Mouse (Mus musculus): Measurements from ENCODE around the gene 1700014D04Rik. TPM values are rescaled to one million over a fixed set of nuclear protein-coding genes. Genes with fewer than 3 reads are reported as not detected.
"Not testable (repeated sequence)": the region's sequence is repeated elsewhere in the genome, so short reads cannot be mapped to it uniquely, and the experiment has no call there.

The 1700014D04Rik gene
- not detected in 2 replicates for polyA plus RNA-seq (2014; fragmentation: Nextera tagmentation; extraction: Ambion mirVana)

- Histone ChIP-seq H3K9me3 (ENCODE audit: control insufficient read depth, low read length) (no peaks in the 10 kb centered on the region), H3K4me1 (replicated peaks; ENCODE audit: control insufficient read depth, insufficient read depth, low read length) (no peaks in the 10 kb centered on the region; the same call in 1 of the 2 replicates), H3K4me2 (no peak within 1 kb of the TSS), H3K27me3 (replicated peaks; ENCODE audit: control insufficient read depth, insufficient read depth, low read length) (no peaks in the 10 kb centered on the region), H3K27ac (ENCODE audit: low read depth, low read length) (no peak within 1 kb of the TSS), H3K36me3 (ENCODE audit: control insufficient read depth, insufficient read depth, low read length) (no peaks in the 10 kb centered on the region), H3K4me3 (ENCODE audit: low read depth, low read length) (no peak within 1 kb of the TSS), H3K9ac (ENCODE audit: low read depth, low read length) (no peak within 1 kb of the TSS)
- DNase-seq (ENCODE audit: low spot score) (no peak), ATAC-seq (replicated peaks; ENCODE audit: low FRiP score) (no peak)
- WGBS: 88% methylated on average over 9 of the region's 9 CpGs
Measured at GRCm38 (mm10) chr13:59746711-59747110, at the start of gene 1700014D04Rik. 1700014D04Rik (minus strand) TSS chr13:59746752.

GRCm38 (mm10) chr13:59795807-59796465, 49.4 kb upstream of the 1700014D04Rik start:
- H3K36me3 ChIP-seq (ENCODE audit: control insufficient read depth, insufficient read depth, low read length): peaks cover 81% of the 10 kb centered on the region
- WGBS: 66% methylated on average over 6 of the region's 6 CpGs
- H3K27me3 ChIP-seq (replicated peaks; ENCODE audit: control insufficient read depth, insufficient read depth, low read length): no peaks in the 10 kb centered on the region
- H3K4me1 ChIP-seq (replicated peaks; ENCODE audit: control insufficient read depth, insufficient read depth, low read length): peaks cover 22% of the 10 kb centered on the region
- DNase-seq (ENCODE audit: low spot score): peak; percentile 34
- peak; percentile 96 for ATAC-seq (replicated peaks; ENCODE audit: low FRiP score)
- H3K9me3 ChIP-seq (ENCODE audit: control insufficient read depth, low read length): no peaks in the 10 kb centered on the region
- H3K4me2 ChIP-seq: peak overlapping the region; percentile 35
- H3K4me3 ChIP-seq (ENCODE audit: low read depth, low read length): no peak overlapping the region
- H3K9ac ChIP-seq (ENCODE audit: low read depth, low read length): peak overlapping the region; percentile 65
- H3K27ac ChIP-seq (ENCODE audit: low read depth, low read length): peak overlapping the region; percentile 99

GRCm38 (mm10) chr13:59794786-59795185, 48.2 kb upstream of the 1700014D04Rik start:
- 84% methylated on average over 1 of the region's 1 CpGs for WGBS
- H3K27me3 ChIP-seq (replicated peaks; ENCODE audit: control insufficient read depth, insufficient read depth, low read length): no peaks in the 10 kb centered on the region
- DNase-seq (ENCODE audit: low spot score) (no peak), ATAC-seq (replicated peaks; ENCODE audit: low FRiP score) (no peak)
- no peak overlapping the region for H3K4me2 ChIP-seq
- H3K27ac ChIP-seq (ENCODE audit: low read depth, low read length): peak overlapping the region; percentile 99
- peaks cover 79% of the 10 kb centered on the region for H3K36me3 ChIP-seq (ENCODE audit: control insufficient read depth, insufficient read depth, low read length)
- 0 out of 2 replicates have a peak overlapping the region, but pooled peaks have one; percentile 27 for H3K9ac ChIP-seq (ENCODE audit: low read depth, low read length)
- peaks cover 22% of the 10 kb centered on the region for H3K4me1 ChIP-seq (replicated peaks; ENCODE audit: control insufficient read depth, insufficient read depth, low read length)
- H3K4me3 ChIP-seq (ENCODE audit: low read depth, low read length): no peak overlapping the region
- H3K9me3 ChIP-seq (ENCODE audit: control insufficient read depth, low read length): no peaks in the 10 kb centered on the region

DNA sequence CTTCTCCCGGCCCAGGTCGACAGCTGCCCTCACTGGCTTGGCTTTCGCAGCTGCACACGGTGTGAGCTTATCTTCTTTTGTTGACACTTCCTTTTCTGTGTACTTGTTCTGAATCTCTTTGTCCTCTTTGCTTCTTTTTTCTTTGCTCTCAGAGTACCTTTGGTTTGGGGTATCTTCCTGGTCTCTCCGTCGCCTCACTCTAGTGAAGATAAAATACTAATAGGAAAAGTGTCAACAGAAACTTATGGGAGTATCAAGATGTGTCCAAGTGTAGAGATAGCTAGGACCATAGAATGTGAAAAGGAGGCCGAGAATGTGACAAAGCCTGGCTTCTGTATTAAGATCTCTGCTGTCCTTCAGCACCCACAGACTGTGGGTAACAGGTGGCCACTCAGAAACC, 35.6 kb upstream of the 1700014D04Rik start, which contains the start of gene Gm49354:
Gm49354 (minus strand) TSS at position 101 of the 400 bp plus-strand sequence.
- H3K36me3 ChIP-seq (ENCODE audit: control insufficient read depth, insufficient read depth, low read length): peaks cover 78% of the 10 kb centered on the region
- H3K4me2 ChIP-seq: no peak within 1 kb of the TSS
- WGBS: 73% methylated on average over 7 of the region's 7 CpGs
- ATAC-seq (replicated peaks; ENCODE audit: low FRiP score) (no peak), DNase-seq (ENCODE audit: low spot score) (no peak)
- H3K4me3 ChIP-seq (ENCODE audit: low read depth, low read length): no peak within 1 kb of the TSS
- H3K9me3 ChIP-seq (ENCODE audit: control insufficient read depth, low read length): no peaks in the 10 kb centered on the region
- no peaks in the 10 kb centered on the region for H3K27me3 ChIP-seq (replicated peaks; ENCODE audit: control insufficient read depth, insufficient read depth, low read length)
- H3K9ac ChIP-seq (ENCODE audit: low read depth, low read length): no peak within 1 kb of the TSS
- H3K27ac ChIP-seq (ENCODE audit: low read depth, low read length): no peak within 1 kb of the TSS
- H3K4me1 ChIP-seq (replicated peaks; ENCODE audit: control insufficient read depth, insufficient read depth, low read length): no peaks in the 10 kb centered on the region

- not testable (repeated sequence) for H3K9me3 ChIP-seq (ENCODE audit: control insufficient read depth, low read length); ATAC-seq (replicated peaks; ENCODE audit: low FRiP score); H3K27ac ChIP-seq (ENCODE audit: low read depth, low read length); H3K9ac ChIP-seq (ENCODE audit: low read depth, low read length); DNase-seq (ENCODE audit: low spot score); H3K4me1 ChIP-seq (replicated peaks; ENCODE audit: control insufficient read depth, insufficient read depth, low read length); H3K4me2 ChIP-seq; H3K4me3 ChIP-seq (ENCODE audit: low read depth, low read length); H3K27me3 ChIP-seq (replicated peaks; ENCODE audit: control insufficient read depth, insufficient read depth, low read length)
- H3K36me3 ChIP-seq (ENCODE audit: control insufficient read depth, insufficient read depth, low read length): peaks cover 70% of the 10 kb centered on the region
- 97% methylated on average over 1 of the region's 1 CpGs for WGBS
Measured at GRCm38 (mm10) chr13:59779744-59780264, 33.3 kb upstream of the 1700014D04Rik start.

GRCm38 (mm10) chr13:59779213-59779612, 32.7 kb upstream of the 1700014D04Rik start:
- H3K9me3 ChIP-seq (ENCODE audit: control insufficient read depth, low read length): no peaks in the 10 kb centered on the region
- H3K36me3 ChIP-seq (ENCODE audit: control insufficient read depth, insufficient read depth, low read length): peaks cover 67% of the 10 kb centered on the region
- H3K4me1 ChIP-seq (replicated peaks; ENCODE audit: control insufficient read depth, insufficient read depth, low read length): no peaks in the 10 kb centered on the region
- peak; percentile 37; the same call in 1 of the 2 replicates for ATAC-seq (replicated peaks; ENCODE audit: low FRiP score)
- no peak overlapping the region for H3K27ac ChIP-seq (ENCODE audit: low read depth, low read length)
- no peak for DNase-seq (ENCODE audit: low spot score)
- no peaks in the 10 kb centered on the region for H3K27me3 ChIP-seq (replicated peaks; ENCODE audit: control insufficient read depth, insufficient read depth, low read length)
- no peak overlapping the region for H3K4me3 ChIP-seq (ENCODE audit: low read depth, low read length)
- no peak overlapping the region for H3K9ac ChIP-seq (ENCODE audit: low read depth, low read length)
- no peak overlapping the region for H3K4me2 ChIP-seq
- WGBS: 85% methylated on average over 4 of the region's 4 CpGs

DNA sequence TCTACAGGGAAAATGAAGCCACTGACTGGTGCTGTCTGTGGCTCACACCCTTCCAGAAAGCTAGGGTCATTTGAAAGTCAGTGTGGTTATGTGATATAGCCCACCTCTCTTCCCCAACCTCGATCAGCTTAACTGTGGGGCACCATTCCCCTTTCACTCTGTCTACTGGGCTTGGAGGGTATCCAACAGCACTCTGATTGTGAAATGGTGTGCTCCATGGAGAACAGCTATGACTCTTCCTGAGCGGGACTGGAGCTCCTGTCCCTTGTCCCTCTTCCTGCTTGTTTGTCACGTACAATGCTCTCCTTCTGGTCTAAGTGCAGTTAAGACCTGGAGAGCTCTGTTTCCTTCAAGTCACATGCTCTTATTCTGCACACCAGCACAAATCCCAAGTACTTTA, 28.6 kb upstream of the 1700014D04Rik start:
- Histone ChIP-seq H3K36me3 (ENCODE audit: control insufficient read depth, insufficient read depth, low read length) (peaks cover 39% of the 10 kb centered on the region), H3K4me3 (ENCODE audit: low read depth, low read length) (no peak overlapping the region), H3K27ac (ENCODE audit: low read depth, low read length) (no peak overlapping the region), H3K4me1 (replicated peaks; ENCODE audit: control insufficient read depth, insufficient read depth, low read length) (peaks cover 16% of the 10 kb centered on the region), H3K9ac (ENCODE audit: low read depth, low read length) (no peak overlapping the region), H3K27me3 (replicated peaks; ENCODE audit: control insufficient read depth, insufficient read depth, low read length) (no peaks in the 10 kb centered on the region), H3K9me3 (ENCODE audit: control insufficient read depth, low read length) (no peaks in the 10 kb centered on the region), H3K4me2 (no peak overlapping the region)
- DNase-seq (ENCODE audit: low spot score) (no peak), ATAC-seq (replicated peaks; ENCODE audit: low FRiP score) (no peak)
- 88% methylated on average over 3 of the region's 3 CpGs for WGBS

DNA sequence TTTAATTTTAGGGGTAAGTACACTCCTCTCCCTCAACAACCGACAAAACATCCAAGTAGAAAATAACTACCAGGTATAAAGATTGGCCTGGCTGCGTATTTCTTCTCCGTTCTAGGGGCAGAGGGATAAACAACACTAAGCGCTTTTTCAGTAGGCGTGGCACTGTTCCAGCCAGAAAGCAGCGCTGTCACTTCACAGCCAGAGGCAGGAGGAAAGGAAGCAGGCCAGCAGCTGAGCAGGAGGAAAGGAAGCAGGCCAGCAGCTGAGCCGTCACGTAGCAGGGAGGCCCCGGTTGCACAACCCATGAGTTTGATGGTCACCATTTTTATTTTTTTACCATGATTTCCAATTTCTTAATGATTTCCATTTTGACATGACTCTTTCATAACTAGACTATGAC, 24.7 kb upstream of the 1700014D04Rik start:
- H3K9ac ChIP-seq (ENCODE audit: low read depth, low read length): peak overlapping the region; percentile 93
- H3K4me2 ChIP-seq: peak overlapping the region; percentile 91
- ATAC-seq (replicated peaks; ENCODE audit: low FRiP score): peak; percentile 38
- peaks cover 10% of the 10 kb centered on the region; the same call in 1 of the 2 replicates for H3K36me3 ChIP-seq (ENCODE audit: control insufficient read depth, insufficient read depth, low read length)
- H3K27me3 ChIP-seq (replicated peaks; ENCODE audit: control insufficient read depth, insufficient read depth, low read length): no peaks in the 10 kb centered on the region
- no peaks in the 10 kb centered on the region for H3K9me3 ChIP-seq (ENCODE audit: control insufficient read depth, low read length)
- WGBS: 20% methylated on average over 9 of the region's 9 CpGs
- peak overlapping the region; percentile 93; the same call in 1 of the 2 replicates for H3K4me3 ChIP-seq (ENCODE audit: low read depth, low read length)
- peak; percentile 49 for DNase-seq (ENCODE audit: low spot score)
- peaks cover 40% of the 10 kb centered on the region for H3K4me1 ChIP-seq (replicated peaks; ENCODE audit: control insufficient read depth, insufficient read depth, low read length)
- peak overlapping the region; percentile 100 for H3K27ac ChIP-seq (ENCODE audit: low read depth, low read length)

Measured in liver, embryonic 11.5 days (tissue).